Mouse (Mus musculus): Measurements from ENCODE around the gene Fryl.

- TF ChIP-seq EP300 (optimal IDR thresholded peaks at IDR 0.05): no peak
- TF ChIP-seq CTCF (IDR thresholded peaks at IDR 0.05; ENCODE audit: low read depth): no peak
These were observed 15.1 kb downstream of the Fryl start for GRCm38 (mm10) chr5:73241332-73241731.
